19 mouse cellular contexts compared by ENCODE assay signal in the genomic region with DNA sequence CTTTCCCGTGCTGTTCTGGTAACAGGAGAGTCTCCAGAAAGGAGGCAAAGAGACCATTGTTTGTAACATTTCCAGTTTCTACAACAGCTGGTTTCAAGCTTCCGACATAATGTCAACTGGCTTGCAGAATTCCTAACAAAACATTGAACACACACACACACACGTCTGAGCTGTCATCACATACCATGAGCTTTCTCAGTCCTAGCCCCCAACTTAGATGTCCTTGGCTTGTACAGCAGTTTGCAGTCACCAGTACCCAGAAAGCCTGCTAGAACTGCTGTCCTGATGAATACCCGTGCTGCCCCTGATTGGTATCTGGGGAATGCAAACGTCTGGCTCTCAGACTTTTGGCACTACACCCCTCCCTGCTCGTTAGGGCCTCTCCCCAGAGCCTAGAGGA. TPM values are rescaled to one million over a fixed set of nuclear protein-coding genes. Genes with fewer than 3 reads are reported as not detected.
DNase-seq lines count a peak whose midpoint lies in the region; ATAC-seq lines count a peak whose summit lies in the region.
"Had no signal": no experiment of that assay in that cellular context is flagged by ENCODE, and none has a peak within 500 bp of the region (broad histone marks: within the 10 kb centered on the region; RNA-seq: fewer than 3 reads in every experiment).

No protein-coding gene starts in this region.

- no peak overlapping the region for H3K4me3 ChIP-seq in heart, embryonic 15.5 days
- H3K4me3 ChIP-seq in intestine, embryonic 14.5 days (ENCODE audit: low read depth, low read length): no peak overlapping the region
- H3K4me3 ChIP-seq in intestine, embryonic 16.5 days (ENCODE audit: low read length): no peak overlapping the region
- H3K4me3 ChIP-seq in liver, embryonic 11.5 days (ENCODE audit: low read depth, low read length): no peak overlapping the region
- H3K4me3 ChIP-seq: embryonic facial prominence, embryonic 15.5 days; limb, embryonic 15.5 days; midbrain, embryonic 15.5 days; myocyte had no signal

- H3K9me3 ChIP-seq in heart, embryonic 15.5 days (replicated peaks): no peaks in the 10 kb centered on the region
- no peaks in the 10 kb centered on the region for H3K9me3 ChIP-seq in intestine, embryonic 14.5 days (ENCODE audit: control insufficient read depth, low read length)
- no peaks in the 10 kb centered on the region for H3K9me3 ChIP-seq in intestine, embryonic 16.5 days (ENCODE audit: control insufficient read depth, low read length)
- no peaks in the 10 kb centered on the region for H3K9me3 ChIP-seq in liver, embryonic 11.5 days (ENCODE audit: control insufficient read depth, low read length)
- H3K9me3 ChIP-seq: embryonic facial prominence, embryonic 15.5 days; limb, embryonic 15.5 days; midbrain, embryonic 15.5 days had no signal

- no peak for DNase-seq in heart, postnatal 25 days (ENCODE audit: low spot score)
- no peak for DNase-seq in intestine, embryonic 14.5 days (ENCODE audit: low spot score)
- peak; percentile 32 for DNase-seq in lung, postnatal 36 days
- DNase-seq in liver, embryonic 11.5 days (ENCODE audit: low spot score): no peak
- DNase-seq in embryo, embryonic 11 days: no peak
- DNase-seq: adrenal gland, adult 8-10 months; cerebellum, adult 9-10 months; spleen, adult 18-20 months; thymus, adult 18-20 months; thymus, postnatal 4 days had no signal

- H3K27ac ChIP-seq in heart, embryonic 15.5 days: peak overlapping the region; percentile 81
- H3K27ac ChIP-seq in intestine, embryonic 14.5 days (ENCODE audit: low read depth): 0 out of 2 replicates have a peak overlapping the region, but pooled peaks have one; percentile 43
- H3K27ac ChIP-seq in intestine, embryonic 16.5 days (ENCODE audit: low read length): peak overlapping the region; percentile 83
- H3K27ac ChIP-seq in liver, embryonic 11.5 days (ENCODE audit: low read depth, low read length): no peak overlapping the region
- H3K27ac ChIP-seq: embryonic facial prominence, embryonic 15.5 days; kidney, postnatal 0 days; limb, embryonic 15.5 days; midbrain, embryonic 15.5 days had no signal

- intact Hi-C loops in heart, postnatal 25 days (cut with DNase I): no loop called here

- peak; percentile 49; the same call in 1 of the 2 replicates for ATAC-seq in heart, embryonic 15.5 days (replicated peaks; ENCODE audit: insufficient number of reproducible peaks, insufficient read depth, low FRiP score, low read depth)
- ATAC-seq in intestine, embryonic 14.5 days (replicated peaks; ENCODE audit: low FRiP score, low TSS enrichment, low read depth): no peak
- ATAC-seq in intestine, embryonic 16.5 days: no peak
- no peak for ATAC-seq in liver, embryonic 11.5 days (replicated peaks; ENCODE audit: low FRiP score)
- ATAC-seq: inflammation-experienced regulatory T-cells, adult 6 months; midbrain, embryonic 15.5 days had no signal

- 28% methylated on average over 6 of the region's 6 CpGs for WGBS in heart, embryonic 15.5 days
- 58% methylated on average over 6 of the region's 6 CpGs for WGBS in intestine, embryonic 14.5 days
- 58% methylated on average over 6 of the region's 6 CpGs for WGBS in intestine, embryonic 16.5 days
- 63% methylated on average over 6 of the region's 6 CpGs for WGBS in liver, embryonic 11.5 days

- H3K9ac ChIP-seq in heart, embryonic 15.5 days: no peak overlapping the region
- H3K9ac ChIP-seq in intestine, embryonic 14.5 days (ENCODE audit: low read length): no peak overlapping the region
- no peak overlapping the region for H3K9ac ChIP-seq in intestine, embryonic 16.5 days (ENCODE audit: low read depth, low read length)
- H3K9ac ChIP-seq in liver, embryonic 11.5 days (ENCODE audit: low read depth, low read length): no peak overlapping the region
- H3K9ac ChIP-seq: embryonic facial prominence, embryonic 15.5 days; limb, embryonic 15.5 days; midbrain, embryonic 15.5 days had no signal

- H3K27me3 ChIP-seq in heart, embryonic 15.5 days: no peaks in the 10 kb centered on the region
- no peaks in the 10 kb centered on the region for H3K27me3 ChIP-seq in intestine, embryonic 14.5 days (replicated peaks; ENCODE audit: control insufficient read depth, insufficient read depth, low read length)
- no peaks in the 10 kb centered on the region for H3K27me3 ChIP-seq in intestine, embryonic 16.5 days (replicated peaks; ENCODE audit: control insufficient read depth, insufficient read depth, low read length)
- no peaks in the 10 kb centered on the region for H3K27me3 ChIP-seq in liver, embryonic 11.5 days (replicated peaks; ENCODE audit: control insufficient read depth, insufficient read depth, low read length)
- H3K27me3 ChIP-seq: embryonic facial prominence, embryonic 15.5 days; limb, embryonic 15.5 days; midbrain, embryonic 15.5 days had no signal

- peak overlapping the region; percentile 16; the same call in 1 of the 2 replicates for H3K4me2 ChIP-seq in heart, embryonic 15.5 days
- H3K4me2 ChIP-seq in intestine, embryonic 14.5 days (ENCODE audit: low read length): no peak overlapping the region
- no peak overlapping the region for H3K4me2 ChIP-seq in intestine, embryonic 16.5 days (ENCODE audit: low read depth, low read length)
- no peak overlapping the region for H3K4me2 ChIP-seq in liver, embryonic 11.5 days
- H3K4me2 ChIP-seq: embryonic facial prominence, embryonic 15.5 days; limb, embryonic 15.5 days; midbrain, embryonic 15.5 days had no signal

- H3K36me3 ChIP-seq in heart, embryonic 15.5 days: peaks cover 49% of the 10 kb centered on the region
- peaks cover 73% of the 10 kb centered on the region for H3K36me3 ChIP-seq in intestine, embryonic 14.5 days (ENCODE audit: control insufficient read depth, insufficient read depth, low read length)
- peaks cover 28% of the 10 kb centered on the region for H3K36me3 ChIP-seq in intestine, embryonic 16.5 days (ENCODE audit: control insufficient read depth, insufficient read depth, low read length)
- peaks cover 35% of the 10 kb centered on the region for H3K36me3 ChIP-seq in liver, embryonic 11.5 days (ENCODE audit: control insufficient read depth, insufficient read depth, low read length)

- peaks cover 62% of the 10 kb centered on the region for H3K4me1 ChIP-seq in heart, embryonic 15.5 days (replicated peaks)
- H3K4me1 ChIP-seq in intestine, embryonic 14.5 days (replicated peaks; ENCODE audit: control insufficient read depth, insufficient read depth, low read length): peaks cover 9% of the 10 kb centered on the region; the same call in 1 of the 2 replicates
- peaks cover 29% of the 10 kb centered on the region for H3K4me1 ChIP-seq in intestine, embryonic 16.5 days (ENCODE audit: control insufficient read depth, insufficient read depth, low read length)
- peaks cover 9% of the 10 kb centered on the region for H3K4me1 ChIP-seq in liver, embryonic 11.5 days (replicated peaks; ENCODE audit: control insufficient read depth, insufficient read depth, low read length)

RNA-seq across cellular contexts. Expression of gene Arhgap1, which starts 6.2 kb away (rescaled TPM):
- 105 and 129 TPM in 2 replicates for polyA plus RNA-seq in heart, embryonic 15.5 days (2015; fragmentation: Nextera tagmentation; extraction: Ambion mirVana)
- 10 to 100 TPM; 24.7 to 27.7 TPM for total RNA-seq in heart, postnatal 25 days (2021)
- 149 and 150 TPM in 2 replicates for polyA plus RNA-seq in intestine, embryonic 14.5 days (2014; fragmentation: Nextera tagmentation; extraction: Ambion mirVana)
- polyA plus RNA-seq in intestine, embryonic 16.5 days (2015; fragmentation: Nextera tagmentation; extraction: Ambion mirVana): 157 and 173 TPM in 2 replicates
- 99.2 and 100 TPM in 2 replicates for polyA plus RNA-seq in liver, embryonic 11.5 days (2014; fragmentation: Nextera tagmentation; extraction: Ambion mirVana)

RNA-seq across cellular contexts. Expression of gene Zfp408, which starts 6.2 kb away (rescaled TPM):
- 6.6 and 7.6 TPM in 2 replicates for polyA plus RNA-seq in heart, embryonic 15.5 days (2015; fragmentation: Nextera tagmentation; extraction: Ambion mirVana)
- 1 to 10 TPM; 5.2 to 5.7 TPM for total RNA-seq in heart, postnatal 25 days (2021)
- polyA plus RNA-seq in intestine, embryonic 14.5 days (2014; fragmentation: Nextera tagmentation; extraction: Ambion mirVana): 5.5 and 6.6 TPM in 2 replicates
- 7.9 and 9.2 TPM in 2 replicates for polyA plus RNA-seq in intestine, embryonic 16.5 days (2015; fragmentation: Nextera tagmentation; extraction: Ambion mirVana)
- polyA plus RNA-seq in liver, embryonic 11.5 days (2014; fragmentation: Nextera tagmentation; extraction: Ambion mirVana): 5.1 and 5.4 TPM in 2 replicates

RNA-seq across cellular contexts. Expression of gene F2, which starts 19.6 kb away (rescaled TPM):
- polyA plus RNA-seq in heart, embryonic 15.5 days (2015; fragmentation: Nextera tagmentation; extraction: Ambion mirVana): 0.31 and 2.9 TPM in 2 replicates
- not detected for total RNA-seq in heart, postnatal 25 days (2021)
- polyA plus RNA-seq in intestine, embryonic 14.5 days (2014; fragmentation: Nextera tagmentation; extraction: Ambion mirVana): 0.18 TPM in 1 of 2 replicates, not detected in the other
- 3.7 and 8.7 TPM in 2 replicates for polyA plus RNA-seq in intestine, embryonic 16.5 days (2015; fragmentation: Nextera tagmentation; extraction: Ambion mirVana)
- 124 and 136 TPM in 2 replicates for polyA plus RNA-seq in liver, embryonic 11.5 days (2014; fragmentation: Nextera tagmentation; extraction: Ambion mirVana)
- total RNA-seq: layer of hippocampus, adult 18-20 months had no signal

RNA-seq across cellular contexts. Expression of gene Atg13, which starts 54.5 kb away (rescaled TPM):
- 21.6 and 26.3 TPM in 2 replicates for polyA plus RNA-seq in heart, embryonic 15.5 days (2015; fragmentation: Nextera tagmentation; extraction: Ambion mirVana)
- 10 to 100 TPM; 39.2 to 48.4 TPM for total RNA-seq in heart, postnatal 25 days (2021)
- polyA plus RNA-seq in intestine, embryonic 14.5 days (2014; fragmentation: Nextera tagmentation; extraction: Ambion mirVana): 24.9 and 29.7 TPM in 2 replicates
- 22.9 and 25.8 TPM in 2 replicates for polyA plus RNA-seq in intestine, embryonic 16.5 days (2015; fragmentation: Nextera tagmentation; extraction: Ambion mirVana)
- 23.0 and 23.3 TPM in 2 replicates for polyA plus RNA-seq in liver, embryonic 11.5 days (2014; fragmentation: Nextera tagmentation; extraction: Ambion mirVana)

RNA-seq across cellular contexts. Expression of gene Harbi1, which starts 54.8 kb away (rescaled TPM):
- 12.1 and 12.2 TPM in 2 replicates for polyA plus RNA-seq in heart, embryonic 15.5 days (2015; fragmentation: Nextera tagmentation; extraction: Ambion mirVana)
- total RNA-seq in heart, postnatal 25 days (2021): 1 to 10 TPM; 5.9 to 6.2 TPM
- 15.0 and 17.9 TPM in 2 replicates for polyA plus RNA-seq in intestine, embryonic 14.5 days (2014; fragmentation: Nextera tagmentation; extraction: Ambion mirVana)
- 14.8 and 17.1 TPM in 2 replicates for polyA plus RNA-seq in intestine, embryonic 16.5 days (2015; fragmentation: Nextera tagmentation; extraction: Ambion mirVana)
- 16.3 TPM in 2 replicates for polyA plus RNA-seq in liver, embryonic 11.5 days (2014; fragmentation: Nextera tagmentation; extraction: Ambion mirVana)

Comparison
In these comparisons a context has a peak if more than half of its experiments do, and no peak if none do; other contexts are left out.
1. RNA of gene F2, which starts 19.6 kb away (polyA plus RNA-seq): 124 to 136 TPM in liver, embryonic 11.5 days; 3.7 to 8.7 TPM in intestine, embryonic 16.5 days, 0.31 to 2.9 TPM in heart, embryonic 15.5 days and 0.18 TPM in intestine, embryonic 14.5 days; every median in the first group is over 10 times any median in the second.